28 mouse cellular contexts compared by ENCODE assay signal in genomic region chr11:91196841-91197240, GRCm38 (mm10).
A peak's percentile ranks its signal among the peaks of the same experiment; 100 is the strongest.
DNase-seq lines count a peak whose midpoint lies in the region; ATAC-seq and TF ChIP-seq lines count a peak whose summit lies in the region.
"Had no signal": no experiment of that assay in that cellular context is flagged by ENCODE, and none has a peak within 500 bp of the region (broad histone marks: within the 10 kb centered on the region; RNA-seq: fewer than 3 reads in every experiment).

No protein-coding gene starts in this region.

- WGBS in midbrain, embryonic 11.5 days = 5% methylated on average over 4 of the region's 4 CpGs
- 6% methylated on average over 4 of the region's 4 CpGs for WGBS in midbrain, embryonic 15.5 days
- WGBS in forebrain, embryonic 14.5 days = 9% methylated on average over 4 of the region's 4 CpGs

- H3K9me3 ChIP-seq in midbrain, embryonic 11.5 days (ENCODE audit: control insufficient read depth, low read length) = no peaks in the 10 kb centered on the region
- H3K9me3 ChIP-seq in midbrain, embryonic 15.5 days = no peaks in the 10 kb centered on the region
- no peaks in the 10 kb centered on the region for H3K9me3 ChIP-seq in ES-E14 (ENCODE audit: control insufficient read depth, insufficient read depth, low read depth, low read length)
- H3K9me3 ChIP-seq in forebrain, embryonic 14.5 days (replicated peaks; ENCODE audit: control insufficient read depth, low read length) = no peaks in the 10 kb centered on the region
- H3K9me3 ChIP-seq: embryonic facial prominence, embryonic 12.5 days; embryonic facial prominence, embryonic 15.5 days; forebrain, embryonic 12.5 days; hindbrain, embryonic 10.5 days; hindbrain, embryonic 13.5 days had no signal

- peaks cover 9% of the 10 kb centered on the region; the same call in 1 of the 2 replicates for H3K4me1 ChIP-seq in midbrain, embryonic 11.5 days (ENCODE audit: control insufficient read depth, insufficient read depth, low read length)
- H3K4me1 ChIP-seq in midbrain, embryonic 15.5 days = 0 out of 2 replicates have a peak, but pooled peaks cover 3% of the 10 kb centered on the region
- H3K4me1 ChIP-seq in ES-E14 (ENCODE audit: control insufficient read depth in 2 of 2, insufficient read depth in 2 of 2, low read length in 2 of 2, poor library complexity in 1 of 2) = peaks cover 0 to 3% of the 10 kb centered on the region in 2 experiments; a peak in 1 of 4 replicates
- no peaks in the 10 kb centered on the region for H3K4me1 ChIP-seq in forebrain, embryonic 14.5 days (ENCODE audit: control insufficient read depth, insufficient read depth, low read length)
- H3K4me1 ChIP-seq: embryonic facial prominence, embryonic 12.5 days; embryonic facial prominence, embryonic 15.5 days; hindbrain, embryonic 13.5 days had no signal

- no peaks in the 10 kb centered on the region for H3K36me3 ChIP-seq in midbrain, embryonic 11.5 days (ENCODE audit: control insufficient read depth, insufficient read depth, low read length)
- no peaks in the 10 kb centered on the region for H3K36me3 ChIP-seq in midbrain, embryonic 15.5 days (replicated peaks)
- no peaks in the 10 kb centered on the region for H3K36me3 ChIP-seq in ES-E14 (ENCODE audit: control insufficient read depth, insufficient read depth, low read length, poor library complexity, severe bottlenecking)
- no peaks in the 10 kb centered on the region for H3K36me3 ChIP-seq in forebrain, embryonic 14.5 days (ENCODE audit: control insufficient read depth, insufficient read depth, low read length)
- H3K36me3 ChIP-seq: embryonic facial prominence, embryonic 12.5 days; embryonic facial prominence, embryonic 15.5 days; forebrain, embryonic 12.5 days; G1E; hindbrain, embryonic 10.5 days; hindbrain, embryonic 13.5 days had no signal

- peak; percentile 16; the same call in 1 of the 2 replicates for ATAC-seq in midbrain, embryonic 11.5 days (ENCODE audit: low FRiP score)
- ATAC-seq in midbrain, embryonic 15.5 days (replicated peaks) = no peak
- no peak for ATAC-seq in forebrain, embryonic 14.5 days
- ATAC-seq: CD4-positive, CD25-positive, alpha-beta regulatory T cell, adult 4 months; forebrain, postnatal 0 days; hindbrain, embryonic 16.5 days; Patski had no signal

- H3K9ac ChIP-seq in midbrain, embryonic 11.5 days (ENCODE audit: low read length) = no peak overlapping the region
- no peak overlapping the region for H3K9ac ChIP-seq in midbrain, embryonic 15.5 days
- no peak overlapping the region for H3K9ac ChIP-seq in ES-E14 (ENCODE audit: insufficient read depth, low read depth, low read length, poor library complexity, severe bottlenecking)
- H3K9ac ChIP-seq in forebrain, embryonic 14.5 days (ENCODE audit: low read length) = no peak overlapping the region
- H3K9ac ChIP-seq: embryonic facial prominence, embryonic 12.5 days; embryonic facial prominence, embryonic 15.5 days; forebrain, embryonic 12.5 days; forebrain, postnatal 0 days; hindbrain, embryonic 13.5 days had no signal

- no peak overlapping the region for H3K4me2 ChIP-seq in midbrain, embryonic 11.5 days
- H3K4me2 ChIP-seq in midbrain, embryonic 15.5 days = no peak overlapping the region
- no peak overlapping the region for H3K4me2 ChIP-seq in forebrain, embryonic 14.5 days (ENCODE audit: low read length)
- H3K4me2 ChIP-seq: embryonic facial prominence, embryonic 12.5 days; embryonic facial prominence, embryonic 15.5 days; forebrain, embryonic 12.5 days; heart, embryonic 11.5 days; hindbrain, embryonic 13.5 days had no signal

- in situ Hi-C loops in ES-E14 (cut with MboI; ENCODE audit: low sequenced_read_pairs in 2 of 2, unreplicated experiment in 2 of 2) = no loop called here

- no peak overlapping the region for H3K27ac ChIP-seq in midbrain, embryonic 11.5 days (ENCODE audit: low read depth, low read length)
- H3K27ac ChIP-seq in midbrain, embryonic 15.5 days = no peak overlapping the region
- no peak overlapping the region for H3K27ac ChIP-seq in ES-E14 (ENCODE audit: insufficient read depth, low read depth, low read length, poor library complexity, severe bottlenecking)
- H3K27ac ChIP-seq in forebrain, embryonic 14.5 days (ENCODE audit: low read depth, low read length) = no peak overlapping the region
- H3K27ac ChIP-seq: embryonic facial prominence, embryonic 12.5 days; embryonic facial prominence, embryonic 15.5 days; forebrain, embryonic 12.5 days; gastrocnemius, adult 2 months; hindbrain, embryonic 10.5 days; hindbrain, embryonic 13.5 days had no signal

- DNase-seq in midbrain, embryonic 11.5 days (ENCODE audit: low spot score, missing footprints) = no peak
- peak; percentile 69 for DNase-seq in ES-CJ7 (ENCODE audit: low read depth, low spot score)
- DNase-seq in ES-E14 (ENCODE audit: low read depth, low spot score) = peak; percentile 25
- DNase-seq in ZHBTc4 (ENCODE audit: low read depth, low spot score) = peak; percentile 70
- no peak for DNase-seq in layer of hippocampus, postnatal 14 days (ENCODE audit: low spot score in 2 of 2)
- DNase-seq in heart, postnatal 25 days (ENCODE audit: low spot score) = no peak
- no peak for DNase-seq in forebrain, embryonic 14.5 days (ENCODE audit: low spot score)
- DNase-seq: adrenal gland, postnatal 10 days; adrenal gland, postnatal 36 days; cerebellum, adult 18-20 months; cerebellum, adult 9-11 months; cerebellum, postnatal 25 days; forebrain, postnatal 0 days; gastrocnemius, adult 2 months; gastrocnemius, postnatal 14 days; heart, adult 11 months; heart, postnatal 36 days had no signal

- no peak overlapping the region for H3K4me3 ChIP-seq in midbrain, embryonic 11.5 days (ENCODE audit: low read depth, low read length)
- no peak overlapping the region for H3K4me3 ChIP-seq in midbrain, embryonic 15.5 days
- no peak overlapping the region for H3K4me3 ChIP-seq in ES-E14 (ENCODE audit: insufficient read depth in 1 of 2, low read depth in 1 of 2, low read length in 2 of 2, poor library complexity in 1 of 2, severe bottlenecking in 1 of 2)
- no peak overlapping the region for H3K4me3 ChIP-seq in forebrain, embryonic 14.5 days (ENCODE audit: low read depth, low read length)
- H3K4me3 ChIP-seq: embryonic facial prominence, embryonic 12.5 days; embryonic facial prominence, embryonic 15.5 days; forebrain, embryonic 12.5 days; gastrocnemius, adult 2 months; hindbrain, embryonic 10.5 days; hindbrain, embryonic 13.5 days had no signal

- H3K27me3 ChIP-seq in midbrain, embryonic 11.5 days (ENCODE audit: control insufficient read depth, insufficient read depth, low read length) = no peaks in the 10 kb centered on the region
- no peaks in the 10 kb centered on the region for H3K27me3 ChIP-seq in midbrain, embryonic 15.5 days (replicated peaks)
- no peaks in the 10 kb centered on the region for H3K27me3 ChIP-seq in forebrain, embryonic 14.5 days (replicated peaks; ENCODE audit: control insufficient read depth, insufficient read depth, low read length)
- H3K27me3 ChIP-seq: embryonic facial prominence, embryonic 12.5 days; embryonic facial prominence, embryonic 15.5 days; forebrain, embryonic 12.5 days; hindbrain, embryonic 13.5 days; Patski had no signal

- intact Hi-C loops in heart, postnatal 25 days (cut with DNase I) = no loop called here

TF ChIP-seq in ES-E14, 5 proteins besides CTCF, POLR2A, EP300 and RAD21:
- TF ChIP-seq ZNF384 (IDR thresholded peaks at IDR 0.05; ENCODE audit: low read depth, low read length) (no peak), HCFC1 (IDR thresholded peaks at IDR 0.05; ENCODE audit: borderline replicate concordance, insufficient read depth, low read length) (no peak), MAFK (IDR thresholded peaks at IDR 0.05; ENCODE audit: insufficient read depth, low read depth, low read length) (no peak), CHD2 (IDR thresholded peaks at IDR 0.05; ENCODE audit: low read depth, low read length) (no peak), ZC3H11A (IDR thresholded peaks at IDR 0.05; ENCODE audit: borderline replicate concordance, low read depth, low read length) (no peak)

Comparison
In these comparisons a context has a peak if more than half of its experiments do, and no peak if none do; other contexts are left out.
1. DNase-seq: peak in ES-CJ7 (single experiment), ES-E14 (single experiment) and ZHBTc4 (single experiment); none in midbrain, embryonic 11.5 days (single experiment), layer of hippocampus, postnatal 14 days (0 of 2), heart, postnatal 25 days (single experiment) and forebrain, embryonic 14.5 days (single experiment).